Mouse (Mus musculus): ENCODE data around the gene Kcna7.
"Not testable (repeated sequence)": the region's sequence is repeated elsewhere in the genome, so short reads cannot be mapped to it uniquely, and the experiment has no call there.

The Kcna7 gene

GRCm38 (mm10) chr7:45395129-45395541, 10.3 kb upstream of the Kcna7 start:
- peak; percentile 65 for DNase-seq (ENCODE audit: low read depth, low spot score)

- peak; percentile 100 for DNase-seq (ENCODE audit: low read depth, low spot score)
These were observed 9.7 kb upstream of the Kcna7 start, which contains the start of gene Snrnp70 for GRCm38 (mm10) chr7:45395578-45396336. Snrnp70 (minus strand) TSS chr7:45395742.

- not testable (repeated sequence) for DNase-seq (ENCODE audit: low read depth, low spot score)
These were observed 9.1 kb upstream of the Kcna7 start for GRCm38 (mm10) chr7:45396337-45396775.

GRCm38 (mm10) chr7:45396787-45397186, 8.7 kb upstream of the Kcna7 start:
- DNase-seq (ENCODE audit: low read depth, low spot score), result no peak

GRCm38 (mm10) chr7:45401521-45402085, 3.9 kb upstream of the Kcna7 start:
- no peak for DNase-seq (ENCODE audit: low read depth, low spot score)

- DNase-seq (ENCODE audit: low read depth, low spot score), result peak; percentile 71
These were observed 1.8 kb upstream of the Kcna7 start for GRCm38 (mm10) chr7:45403532-45404261.

- DNase-seq (ENCODE audit: low read depth, low spot score), result no peak
These were observed 1.0 kb downstream of the Kcna7 start for GRCm38 (mm10) chr7:45406157-45407156.

- no peak for DNase-seq (ENCODE audit: low read depth, low spot score)
These were observed 2.4 kb downstream of the Kcna7 start for GRCm38 (mm10) chr7:45407836-45408235.

- no peak for DNase-seq (ENCODE audit: low read depth, low spot score)
These were observed 2.9 kb downstream of the Kcna7 start for GRCm38 (mm10) chr7:45408351-45408750.

GRCm38 (mm10) chr7:45408949-45409348, 3.5 kb downstream of the Kcna7 start:
- no peak for DNase-seq (ENCODE audit: low read depth, low spot score)

- DNase-seq (ENCODE audit: low read depth, low spot score), result no peak
These were observed 4.2 kb downstream of the Kcna7 start for GRCm38 (mm10) chr7:45409497-45410163.

GRCm38 (mm10) chr7:45412421-45412820, 7.0 kb downstream of the Kcna7 start:
- DNase-seq (ENCODE audit: low read depth, low spot score), result no peak

- no peak for DNase-seq (ENCODE audit: low read depth, low spot score)
These were observed 7.8 kb downstream of the Kcna7 start, which contains the start of gene Ntf5 for GRCm38 (mm10) chr7:45413113-45413863. Ntf5 (plus strand) TSS chr7:45413695.

- DNase-seq (ENCODE audit: low read depth, low spot score), result no peak
These were observed 8.6 kb downstream of the Kcna7 start for GRCm38 (mm10) chr7:45413864-45414739.

GRCm38 (mm10) chr7:45414740-45415224, 9.3 kb downstream of the Kcna7 start:
- DNase-seq (ENCODE audit: low read depth, low spot score), result no peak

GRCm38 (mm10) chr7:45415636-45416035, 10.2 kb downstream of the Kcna7 start:
- no peak for DNase-seq (ENCODE audit: low read depth, low spot score)

GRCm38 (mm10) chr7:45417962-45418492, 12.6 kb downstream of the Kcna7 start:
- no peak for DNase-seq (ENCODE audit: low read depth, low spot score)

- DNase-seq (ENCODE audit: low read depth, low spot score), result no peak
These were observed 14.6 kb downstream of the Kcna7 start for GRCm38 (mm10) chr7:45419859-45420614.
